ENCODE assay signal across 23 mouse cellular contexts in the genomic region with DNA sequence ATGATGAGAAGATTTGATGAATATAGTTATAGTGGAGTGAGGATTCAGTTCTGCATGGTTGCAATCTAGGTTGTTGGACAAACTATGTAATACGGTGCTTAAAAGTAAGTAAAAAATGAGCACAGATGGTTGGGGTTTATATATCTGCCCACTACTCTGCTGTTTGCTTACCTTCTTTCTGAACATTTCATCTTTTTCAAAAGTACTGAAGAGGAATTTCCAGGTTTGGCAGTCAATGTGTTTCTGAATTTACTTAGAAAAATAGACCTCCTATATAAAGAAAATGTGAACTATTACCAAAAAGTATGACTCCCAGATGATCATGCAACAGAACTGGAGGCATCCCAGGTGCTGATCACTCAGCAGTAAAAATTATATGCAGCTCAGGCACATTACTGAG.
DNase-seq lines count a peak whose midpoint lies in the region; ATAC-seq lines count a peak whose summit lies in the region.
"Had no signal": no experiment of that assay in that cellular context is flagged by ENCODE, and none has a peak within 500 bp of the region (broad histone marks: within the 10 kb centered on the region; RNA-seq: fewer than 3 reads in every experiment).

No protein-coding gene starts in this region.

- H3K4me3 ChIP-seq in midbrain, embryonic 14.5 days (replicated peaks; ENCODE audit: low read depth, low read length), result no peak overlapping the region
- no peak overlapping the region for H3K4me3 ChIP-seq in forebrain, embryonic 15.5 days

- no peaks in the 10 kb centered on the region for H3K36me3 ChIP-seq in midbrain, embryonic 14.5 days (ENCODE audit: control insufficient read depth, insufficient read depth, low read length)
- no peaks in the 10 kb centered on the region for H3K36me3 ChIP-seq in forebrain, embryonic 15.5 days
- H3K36me3 ChIP-seq: G1E had no signal

- H3K27me3 ChIP-seq in midbrain, embryonic 14.5 days (ENCODE audit: control insufficient read depth, insufficient read depth, low read length), result no peaks in the 10 kb centered on the region
- H3K27me3 ChIP-seq in forebrain, embryonic 15.5 days, result no peaks in the 10 kb centered on the region
- H3K27me3 ChIP-seq: CH12.LX, Patski had no signal

- ATAC-seq in frontal cortex, adult (ENCODE audit: low TSS enrichment), result peak; percentile 79
- no peak for ATAC-seq in midbrain, embryonic 14.5 days (ENCODE audit: low FRiP score, low TSS enrichment)
- no peak for ATAC-seq in forebrain, embryonic 15.5 days (replicated peaks)
- ATAC-seq: activated CD4-positive, CD25-positive, alpha-beta regulatory T cell, adult 4 months; CD4-positive, CD25-positive, alpha-beta regulatory T cell, adult 4 months; Patski had no signal

- 93% methylated on average over 1 of the region's 1 CpGs for WGBS in midbrain, embryonic 14.5 days
- WGBS in forebrain, embryonic 15.5 days, result 100% methylated on average over 1 of the region's 1 CpGs

- no peaks in the 10 kb centered on the region for H3K9me3 ChIP-seq in midbrain, embryonic 14.5 days (ENCODE audit: control insufficient read depth, low read length)
- no peaks in the 10 kb centered on the region for H3K9me3 ChIP-seq in forebrain, embryonic 15.5 days
- H3K9me3 ChIP-seq: G1E had no signal

- H3K27ac ChIP-seq in midbrain, embryonic 14.5 days (replicated peaks; ENCODE audit: low read depth, low read length), result no peak overlapping the region
- no peak overlapping the region for H3K27ac ChIP-seq in forebrain, embryonic 15.5 days (replicated peaks)

- H3K9ac ChIP-seq in midbrain, embryonic 14.5 days (replicated peaks; ENCODE audit: low read length), result no peak overlapping the region
- no peak overlapping the region for H3K9ac ChIP-seq in forebrain, embryonic 15.5 days (replicated peaks)

- H3K4me2 ChIP-seq in midbrain, embryonic 14.5 days (ENCODE audit: low read length), result no peak overlapping the region
- H3K4me2 ChIP-seq in forebrain, embryonic 15.5 days (replicated peaks), result no peak overlapping the region

- no peaks in the 10 kb centered on the region for H3K4me1 ChIP-seq in midbrain, embryonic 14.5 days (ENCODE audit: control insufficient read depth, insufficient read depth, low read length)
- no peaks in the 10 kb centered on the region for H3K4me1 ChIP-seq in forebrain, embryonic 15.5 days

- DNase-seq in frontal cortex, postnatal 25 days (ENCODE audit: low spot score in 2 of 2), result no peak
- DNase-seq in layer of hippocampus, adult 9-10 months (ENCODE audit: low spot score), result peak; percentile 6
- DNase-seq in layer of hippocampus, adult 8-10 months (ENCODE audit: low spot score in 2 of 2), result no peak
- peak; percentile 42 for DNase-seq in brain, adult 2 months (ENCODE audit: low read depth, low spot score)
- DNase-seq in telencephalon, adult 2 months (ENCODE audit: low read depth, low spot score), result peak; percentile 39
- DNase-seq in midbrain, embryonic 14.5 days, result no peak
- DNase-seq: adrenal gland, adult 2 months; adrenal gland, adult 8-10 months; adrenal gland, postnatal 10 days; adrenal gland, postnatal 14 days; adrenal gland, postnatal 25 days; adrenal gland, postnatal 36 days; B cell, adult 2 months; cerebellum, adult 11 months; cerebellum, adult 11-12 months; cerebellum, adult 18-20 months had no signal

Comparison
In these comparisons a context has a peak if more than half of its experiments do, and no peak if none do; other contexts are left out.
1. DNase-seq: peak in layer of hippocampus, adult 9-10 months (single experiment), brain, adult 2 months (single experiment) and telencephalon, adult 2 months (single experiment); none in frontal cortex, postnatal 25 days (0 of 2), layer of hippocampus, adult 8-10 months (0 of 2) and midbrain, embryonic 14.5 days (single experiment).